Mouse (Mus musculus) natural killer cell, adult 2 months (primary cell): ENCODE data around the gene Rabepk.
"Not testable (repeated sequence)": the region's sequence is repeated elsewhere in the genome, so short reads cannot be mapped to it uniquely, and the experiment has no call there.

Experiments used
- DNase-seq, 2 experiments: peaks; one replicate each; pipeline ENCODE4 v3.0.0; 2022; ENCODE audit warnings: low spot score in 2 of 2

The Rabepk gene

DNA sequence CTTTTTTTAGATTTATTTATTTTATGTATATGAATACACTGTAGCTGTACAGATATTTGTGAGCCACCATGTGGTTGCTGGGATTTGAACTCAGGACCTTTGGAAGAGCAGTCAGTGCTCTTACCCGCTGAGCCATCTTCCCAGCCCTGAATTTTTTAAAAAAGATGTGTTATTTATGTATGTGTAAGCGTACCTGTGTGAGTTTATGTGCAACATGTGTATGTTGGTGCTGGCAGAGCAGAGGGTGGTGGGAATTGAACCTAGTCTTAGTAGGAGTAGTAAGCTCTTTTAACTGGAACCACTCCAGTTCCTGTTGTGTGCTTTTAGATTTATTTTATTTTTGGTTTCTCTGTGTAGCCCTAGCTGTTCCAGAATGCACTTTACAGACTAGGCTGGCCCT is 4.5 kb upstream of the Rabepk start:
- no peak for DNase-seq

DNA sequence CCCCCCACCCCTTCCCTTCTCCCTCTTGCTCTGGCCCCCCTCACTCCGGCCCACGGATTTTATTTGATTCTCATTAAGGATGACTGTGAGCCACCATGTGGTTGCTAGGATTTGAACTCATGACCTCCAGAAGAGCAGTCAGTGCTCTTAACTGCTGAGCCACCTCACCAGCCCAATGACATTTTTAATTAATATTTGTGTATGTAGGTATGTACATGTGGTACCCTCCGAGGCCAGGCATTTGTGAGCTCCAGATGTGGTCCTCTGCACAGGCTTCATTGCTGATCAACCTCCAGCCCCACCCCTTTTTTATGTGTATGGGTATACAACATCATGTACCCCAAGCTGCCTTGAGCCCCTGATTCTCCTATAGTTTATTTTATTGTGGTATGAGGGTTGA is 4.0 kb upstream of the Rabepk start:
- DNase-seq, result no peak

DNA sequence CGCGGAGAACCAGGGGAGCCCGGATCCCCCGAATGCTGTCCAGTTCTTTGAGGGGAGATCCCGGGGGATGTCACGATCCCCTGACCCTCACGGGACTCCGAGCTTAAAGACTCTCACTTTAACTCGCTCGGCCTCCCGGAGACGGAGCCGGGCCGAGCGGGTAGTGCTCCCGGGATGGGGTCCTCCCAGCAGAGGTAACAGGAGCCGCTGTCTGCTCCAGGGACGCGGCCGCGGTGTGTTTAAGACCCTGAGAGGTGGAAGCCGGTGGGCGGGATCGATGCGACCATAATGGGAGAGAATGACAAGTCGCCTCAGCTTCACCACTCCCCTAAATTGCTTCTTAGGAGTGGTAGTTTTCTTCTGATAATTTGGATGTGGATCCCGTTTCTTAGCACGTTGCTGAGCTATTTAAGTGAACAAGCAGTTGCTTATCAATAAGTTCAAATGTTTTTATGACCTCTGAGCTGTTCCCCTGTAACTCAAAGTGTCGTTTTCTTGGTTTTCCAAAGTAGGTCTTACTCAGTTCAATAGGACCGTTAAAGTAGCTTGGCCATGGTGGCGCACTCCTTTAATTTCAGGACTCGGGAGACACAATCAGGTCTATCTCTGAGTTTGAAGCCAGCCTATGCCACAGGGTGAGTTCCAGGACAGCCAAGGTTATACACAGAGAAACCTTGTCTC is 3.0 kb upstream of the Rabepk start:
- peak; percentile 39 to 43 for DNase-seq

DNA sequence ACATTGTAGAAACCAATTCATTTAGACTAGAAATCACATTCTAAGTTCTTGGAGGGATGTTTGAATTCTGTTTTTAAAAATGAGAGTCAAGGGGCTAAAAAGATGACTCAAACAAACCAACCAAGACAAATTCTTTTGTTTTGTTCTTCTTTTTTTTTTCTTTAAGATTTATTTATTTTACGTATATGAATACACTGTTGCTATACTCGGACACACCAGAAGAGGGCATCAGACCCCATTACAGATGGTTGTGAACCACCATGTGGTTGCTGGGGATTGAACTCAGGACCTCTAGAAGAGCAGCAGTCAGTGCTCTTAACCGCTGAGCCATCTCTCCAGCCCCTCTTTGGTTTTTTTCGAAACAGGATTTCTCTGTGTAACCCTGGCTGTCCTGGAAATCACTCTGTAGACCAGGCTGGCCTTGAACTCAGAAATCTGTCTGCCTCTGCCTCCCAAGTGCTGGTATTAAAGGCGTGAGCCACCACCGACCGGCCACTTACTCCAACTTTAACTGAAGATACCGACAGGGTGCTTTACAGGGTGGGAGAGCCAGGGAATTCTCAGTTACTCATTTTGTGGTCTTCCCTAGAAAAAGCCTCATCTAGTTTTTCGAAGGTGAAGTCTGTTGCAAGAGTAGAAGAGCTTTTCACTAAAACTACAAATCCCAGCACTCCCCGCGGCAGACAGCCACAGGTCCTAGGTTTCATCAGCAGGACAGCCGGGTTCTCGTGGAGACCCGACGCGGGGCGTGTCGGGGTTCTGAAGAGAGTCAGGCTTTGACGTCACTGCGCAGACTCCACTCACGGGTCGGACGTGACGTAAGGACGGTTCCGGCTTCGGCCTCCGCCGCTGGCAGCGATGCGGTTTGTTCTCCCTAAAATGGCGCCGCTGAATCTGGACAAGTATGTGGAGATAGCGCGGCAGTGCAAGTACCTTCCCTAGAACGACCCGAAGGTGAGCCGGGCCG is 2.1 kb upstream of the Rabepk start:
- DNase-seq, result peak; percentile 96 to 97

DNA sequence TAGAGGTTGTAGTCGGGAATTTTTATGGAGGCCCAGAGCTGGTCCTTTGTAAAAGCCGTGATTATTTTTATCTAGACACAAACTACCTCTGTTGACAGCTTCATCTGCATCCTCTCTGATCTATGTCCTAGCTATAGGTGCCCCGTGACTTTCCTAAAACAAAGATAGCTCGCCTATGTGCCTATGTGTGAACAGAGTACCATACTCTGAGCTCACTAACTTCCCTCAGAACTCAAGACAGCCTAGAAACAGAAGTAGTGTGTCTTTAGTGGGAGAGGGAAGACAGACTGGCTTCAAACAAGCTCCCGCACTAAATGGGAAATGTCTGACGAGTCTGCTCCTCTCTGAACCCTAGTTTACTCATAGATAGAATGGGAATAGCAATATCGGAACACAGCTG is 659 bp upstream of the Rabepk start:
- no peak for DNase-seq

DNA sequence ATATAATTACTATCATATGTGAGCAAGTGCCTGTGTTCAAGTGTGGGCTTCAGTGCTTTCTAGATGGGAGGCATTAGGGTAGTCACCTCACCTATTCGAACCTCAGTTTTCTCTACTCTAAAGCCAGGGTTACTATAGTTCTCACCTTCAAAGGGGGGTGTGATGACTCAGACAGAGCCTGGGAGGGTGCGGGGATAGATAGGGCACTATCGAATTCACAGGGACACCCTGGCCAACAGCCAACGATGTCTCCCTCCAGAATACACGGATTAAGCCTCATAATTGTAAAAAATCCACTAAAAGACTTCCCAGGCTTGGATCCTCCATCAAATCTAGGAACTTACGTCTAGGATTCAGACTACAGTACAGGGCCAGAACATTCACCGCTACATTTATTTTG is 4.3 kb downstream of the Rabepk start:
- no peak for DNase-seq

DNA sequence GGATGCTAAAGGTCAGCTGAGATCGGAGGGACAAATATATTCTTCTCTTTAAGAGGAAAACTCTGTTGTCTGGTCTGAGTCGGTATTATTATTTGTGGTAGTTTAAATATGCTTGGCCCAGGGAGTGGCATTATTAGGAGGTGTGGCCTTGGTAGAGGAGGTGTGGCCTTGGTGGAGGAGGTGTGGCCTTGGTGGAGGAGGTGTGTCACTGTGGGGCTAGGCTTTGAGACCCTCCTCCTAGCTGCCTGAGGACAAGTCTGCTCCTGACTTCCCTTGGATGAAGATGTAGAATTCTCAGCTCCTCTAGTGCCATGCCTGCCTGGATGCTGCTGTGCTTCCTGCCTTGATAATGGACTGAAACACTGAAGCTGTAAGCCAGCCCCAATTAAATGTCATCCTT is 5.2 kb downstream of the Rabepk start:
- DNase-seq, result no peak

DNA sequence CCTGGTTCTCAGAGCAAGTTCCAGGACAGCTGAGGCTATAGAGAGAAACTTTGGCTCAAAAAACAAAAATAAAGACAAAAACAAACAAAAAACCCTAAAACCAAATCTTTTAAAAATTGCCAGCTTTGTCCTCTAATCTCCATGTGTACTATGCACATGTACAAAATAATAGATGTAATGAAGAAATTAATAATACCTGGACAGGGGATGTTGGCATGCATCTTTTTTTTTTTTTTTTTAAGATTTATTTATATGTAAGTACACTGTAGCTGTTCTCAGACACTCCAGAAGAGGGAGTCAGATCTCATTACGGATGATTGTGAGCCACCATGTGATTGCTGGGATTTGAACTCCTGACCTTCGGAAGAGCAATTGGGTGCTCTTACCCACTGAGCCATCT is 7.2 kb downstream of the Rabepk start:
- not testable (repeated sequence) for DNase-seq

DNA sequence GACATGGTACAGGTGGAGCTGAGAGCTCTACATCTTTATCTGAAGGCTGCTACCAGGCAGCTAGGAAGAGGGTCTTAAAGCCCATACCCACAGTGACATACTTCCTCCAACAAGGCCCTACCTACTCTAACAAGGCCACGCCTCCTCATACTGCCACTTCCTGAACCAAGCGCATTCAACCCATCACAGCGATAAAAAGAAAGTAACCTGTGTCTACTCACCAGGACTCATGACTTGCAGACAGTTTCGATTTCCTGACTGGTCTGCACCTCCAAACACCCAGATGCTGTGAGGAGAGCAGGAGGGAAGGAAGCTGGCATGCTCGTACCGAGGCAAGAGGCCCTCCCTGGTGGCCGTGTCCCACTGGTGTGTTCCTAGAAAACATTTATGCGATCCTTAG is 9.4 kb downstream of the Rabepk start:
- peak; percentile 73 to 77 for DNase-seq

DNA sequence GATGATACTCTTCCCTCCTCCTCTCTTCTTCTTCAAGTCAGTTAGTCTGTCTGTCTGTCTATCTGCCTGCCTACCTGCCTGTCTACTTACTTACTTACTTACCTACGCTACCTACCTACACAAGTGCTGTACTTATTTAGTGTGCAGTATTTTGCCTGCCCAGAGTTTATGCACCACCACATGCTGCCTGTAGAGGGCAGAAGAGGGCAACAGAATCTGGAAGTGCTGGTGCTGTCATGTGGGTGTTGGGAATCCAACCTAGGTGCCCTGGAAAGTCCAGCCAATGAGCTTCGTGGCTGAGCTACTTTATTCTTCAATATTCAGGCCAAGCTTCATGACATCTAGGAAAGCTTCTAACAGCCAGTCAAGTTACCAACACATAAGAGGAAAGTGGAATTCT is 15.6 kb downstream of the Rabepk start:
- peak; percentile 48 to 65 for DNase-seq

DNA sequence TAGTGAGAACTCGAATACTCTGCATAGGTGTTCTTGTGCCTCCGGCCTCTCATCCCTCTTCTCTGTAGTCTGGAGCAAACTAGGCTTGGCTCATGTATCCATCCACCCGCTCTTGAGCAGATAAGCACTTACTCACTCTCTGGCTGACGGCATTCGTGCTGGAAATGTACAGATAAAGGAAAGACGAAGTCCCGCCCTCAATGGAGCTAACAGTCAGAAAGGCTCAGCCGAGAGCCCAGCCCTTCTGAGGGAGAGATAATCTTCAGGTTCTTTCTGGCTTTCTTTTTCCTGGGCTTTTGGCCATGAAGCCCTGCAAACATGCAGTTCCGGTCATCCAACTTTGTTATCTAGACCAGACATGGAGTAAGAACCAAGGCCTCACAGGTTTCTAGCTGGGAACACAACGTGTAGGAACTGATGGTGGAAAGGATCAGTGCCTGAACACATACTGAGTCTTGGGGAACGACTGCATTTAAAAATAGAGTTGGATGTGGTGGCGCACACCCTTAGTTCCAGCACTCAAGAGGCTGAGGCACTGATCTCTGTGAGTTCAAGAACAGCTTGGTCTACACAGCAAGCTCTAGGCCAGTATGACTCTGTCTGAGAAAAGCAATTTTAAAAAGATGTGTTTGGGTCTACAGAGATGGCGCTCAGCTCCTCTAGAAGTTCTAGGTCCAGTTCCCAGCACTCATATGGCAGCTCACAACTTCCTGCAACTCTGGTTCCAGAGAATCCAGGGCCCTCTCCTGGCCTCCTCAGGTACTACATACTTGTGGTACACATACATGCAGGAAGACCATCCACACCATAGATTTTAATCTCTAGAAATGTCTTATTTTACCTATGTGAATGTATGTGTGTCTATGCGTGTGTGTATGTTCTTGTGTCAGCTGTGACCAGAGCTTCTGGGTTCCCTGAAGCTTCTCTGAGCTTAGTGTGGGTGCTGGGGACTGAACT is 16.4 kb downstream of the Rabepk start:
- DNase-seq, result no peak

DNA sequence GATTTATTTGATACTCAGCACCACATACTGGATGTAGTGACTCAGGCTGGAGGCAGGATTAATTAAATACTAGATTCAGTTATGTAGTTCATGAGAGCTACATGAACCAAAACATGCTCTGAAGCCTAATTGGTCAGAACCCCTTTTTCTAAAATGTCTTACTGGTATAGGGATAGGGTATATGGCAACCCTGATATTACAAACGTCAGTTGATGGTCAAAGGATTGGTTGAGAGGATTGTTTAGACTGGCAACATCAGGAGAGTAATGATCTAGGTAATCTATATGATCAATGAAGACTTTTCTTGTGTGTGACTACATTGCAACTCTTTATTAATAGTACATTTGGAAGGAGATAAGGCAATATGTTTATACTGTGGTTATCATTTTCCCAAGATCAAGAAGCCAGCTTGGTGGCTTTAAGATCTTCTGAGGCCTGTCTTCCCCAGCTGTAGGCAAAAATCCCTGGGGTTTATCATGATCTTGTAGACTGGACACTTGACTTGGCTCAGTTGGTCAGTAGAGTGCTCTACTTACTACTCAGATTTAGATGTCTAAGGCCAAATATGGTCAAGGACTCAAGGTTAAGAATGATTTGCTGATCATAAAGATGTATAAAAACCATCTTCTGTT is 22.4 kb downstream of the Rabepk start:
- DNase-seq, result no peak

DNA sequence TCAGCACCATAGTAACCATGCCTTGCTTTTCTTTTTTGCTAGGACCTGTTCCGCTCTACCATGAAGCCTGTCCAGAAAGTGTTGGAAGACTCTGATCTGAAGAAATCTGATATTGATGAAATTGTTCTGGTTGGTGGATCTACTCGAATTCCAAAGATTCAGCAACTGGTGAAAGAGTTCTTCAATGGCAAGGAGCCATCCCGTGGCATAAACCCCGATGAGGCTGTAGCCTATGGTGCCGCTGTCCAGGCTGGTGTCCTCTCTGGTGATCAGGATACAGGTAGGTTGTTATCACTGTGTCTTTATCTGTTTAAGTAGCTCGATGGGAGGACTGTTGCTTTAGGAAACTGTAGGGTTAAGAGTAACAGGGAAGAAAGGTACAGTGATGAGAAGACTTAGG is 25.2 kb downstream of the Rabepk start:
- DNase-seq, result no peak

DNA sequence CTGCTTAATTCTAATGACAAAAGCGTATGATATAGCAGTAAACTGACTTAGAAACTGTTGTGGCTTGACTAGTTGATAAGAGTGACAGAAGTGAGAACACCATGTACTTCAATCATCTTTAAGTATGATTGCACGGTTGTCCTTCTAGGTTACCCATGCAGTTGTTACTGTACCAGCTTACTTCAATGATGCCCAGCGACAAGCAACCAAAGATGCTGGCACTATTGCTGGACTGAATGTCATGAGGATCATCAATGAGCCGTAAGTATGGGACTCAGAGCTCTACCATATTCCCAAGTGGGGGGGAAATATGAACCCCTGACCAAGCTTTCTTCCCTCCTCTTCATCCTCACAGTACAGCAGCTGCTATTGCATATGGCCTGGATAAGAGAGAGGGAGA is 26.0 kb downstream of the Rabepk start:
- DNase-seq, result no peak

DNA sequence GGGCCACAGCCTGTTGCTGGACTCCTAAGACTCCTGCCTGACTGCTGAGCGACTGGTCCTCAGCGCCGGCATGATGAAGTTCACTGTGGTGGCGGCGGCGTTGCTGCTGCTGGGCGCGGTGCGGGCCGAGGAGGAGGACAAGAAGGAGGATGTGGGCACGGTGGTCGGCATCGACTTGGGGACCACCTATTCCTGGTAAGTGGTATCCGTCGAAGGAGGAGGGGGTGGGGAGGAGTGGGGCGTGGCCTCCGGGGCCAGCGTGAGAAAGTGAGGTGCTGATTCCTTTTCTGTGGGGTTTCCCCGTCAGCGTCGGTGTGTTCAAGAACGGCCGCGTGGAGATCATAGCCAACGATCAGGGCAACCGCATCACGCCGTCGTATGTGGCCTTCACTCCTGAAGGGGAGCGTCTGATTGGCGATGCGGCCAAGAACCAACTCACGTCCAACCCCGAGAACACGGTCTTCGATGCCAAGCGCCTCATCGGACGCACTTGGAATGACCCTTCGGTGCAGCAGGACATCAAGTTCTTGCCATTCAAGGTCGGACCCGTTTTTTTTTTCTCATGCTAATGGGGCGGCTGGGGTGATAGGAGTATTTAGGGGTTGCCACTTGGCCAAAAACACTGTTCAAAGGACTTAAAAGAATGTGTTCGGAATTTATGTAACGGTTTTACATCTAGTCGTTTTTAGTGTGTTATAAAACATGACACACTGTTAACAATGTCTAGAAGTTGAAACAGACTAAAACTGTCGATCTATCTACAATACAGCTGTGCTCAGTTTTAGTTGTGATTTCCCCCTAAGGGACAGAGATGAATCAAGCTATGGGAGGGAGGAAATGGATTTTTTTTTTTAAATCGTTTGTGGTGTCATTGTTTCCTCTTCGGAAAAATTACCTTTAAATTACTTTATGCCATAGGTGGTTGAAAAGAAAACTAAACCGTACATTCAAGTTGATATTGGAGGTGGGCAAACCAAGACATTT is 27.2 kb downstream of the Rabepk start:
- peak; percentile 80 to 81 for DNase-seq

DNA sequence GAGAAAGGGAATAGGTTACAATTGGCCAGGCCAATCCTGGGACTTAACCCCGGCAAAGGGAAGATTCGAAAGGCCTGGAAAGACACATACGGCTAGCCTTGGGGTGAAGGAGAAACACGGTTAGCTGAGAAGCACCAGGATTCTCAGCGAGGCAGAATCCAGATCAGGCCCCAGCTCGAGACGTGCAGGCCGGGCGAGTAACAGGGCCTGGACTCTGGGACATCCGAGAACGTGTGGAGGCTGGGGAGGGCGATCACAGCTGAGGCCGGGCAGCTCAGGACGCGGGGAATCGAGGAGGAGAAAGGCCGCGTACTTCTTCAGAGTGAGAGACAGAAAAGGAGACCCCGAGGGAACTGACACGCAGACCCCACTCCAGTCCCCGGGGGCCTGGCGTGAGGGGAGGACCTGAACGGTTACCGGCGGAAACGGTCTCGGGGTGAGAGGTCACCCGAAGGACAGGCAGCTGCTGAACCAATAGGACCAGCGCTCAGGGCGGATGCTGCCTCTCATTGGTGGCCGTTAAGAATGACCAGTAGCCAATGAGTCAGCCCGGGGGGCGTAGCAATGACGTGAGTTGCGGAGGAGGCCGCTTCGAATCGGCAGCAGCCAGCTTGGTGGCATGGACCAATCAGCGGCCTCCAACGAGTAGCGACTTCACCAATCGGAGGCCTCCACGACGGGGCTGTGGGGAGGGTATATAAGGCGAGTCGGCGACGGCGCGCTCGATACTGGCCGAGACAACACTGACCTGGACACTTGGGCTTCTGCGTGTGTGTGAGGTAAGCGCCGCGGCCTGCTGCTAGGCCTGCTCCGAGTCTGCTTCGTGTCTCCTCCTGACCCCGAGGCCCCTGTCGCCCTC is 28.1 kb downstream of the Rabepk start, which contains the start of gene Hspa5:
Hspa5 (plus strand) TSS at position 603 of the 859 bp plus-strand sequence.
- peak; percentile 99 to 100 for DNase-seq

DNA sequence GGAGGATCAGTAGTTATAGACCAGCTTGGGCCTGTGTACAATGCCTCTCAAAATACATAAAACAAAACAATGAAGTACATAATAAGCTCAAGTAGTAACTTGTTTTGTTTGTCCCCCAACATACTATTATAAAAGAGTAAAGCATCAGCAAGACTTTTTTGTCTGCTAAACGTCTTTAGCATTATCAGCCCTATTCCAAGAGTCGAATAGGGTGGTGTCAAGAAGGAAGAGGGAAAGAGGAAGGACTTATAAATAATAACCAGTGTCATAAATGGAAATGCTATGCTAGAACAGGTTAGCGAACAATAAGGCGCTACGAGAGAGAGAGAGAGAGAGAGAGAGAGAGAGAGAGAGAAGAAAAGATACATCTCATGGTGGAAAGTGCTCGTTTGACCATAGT is 28.8 kb downstream of the Rabepk start:
- DNase-seq, result no peak

DNA sequence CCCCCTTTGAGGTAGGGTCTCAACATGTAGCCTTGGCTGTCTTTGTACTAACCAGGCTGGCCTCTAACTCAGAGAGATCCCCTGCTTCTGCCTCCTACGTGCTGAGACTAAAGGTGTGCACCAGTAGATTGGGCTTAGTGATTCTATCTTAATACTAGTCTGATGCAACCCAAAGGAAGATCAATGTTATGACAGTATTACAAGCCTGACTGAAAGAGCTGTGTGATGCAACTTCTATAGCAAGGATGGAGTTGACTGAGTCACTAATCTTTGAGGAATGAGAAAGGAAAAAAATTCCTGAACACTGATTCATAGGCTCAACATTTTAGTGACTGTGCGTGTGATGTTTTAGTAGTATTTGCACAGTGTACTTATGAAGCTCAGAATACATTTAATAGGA is 29.7 kb downstream of the Rabepk start:
- no peak for DNase-seq

DNA sequence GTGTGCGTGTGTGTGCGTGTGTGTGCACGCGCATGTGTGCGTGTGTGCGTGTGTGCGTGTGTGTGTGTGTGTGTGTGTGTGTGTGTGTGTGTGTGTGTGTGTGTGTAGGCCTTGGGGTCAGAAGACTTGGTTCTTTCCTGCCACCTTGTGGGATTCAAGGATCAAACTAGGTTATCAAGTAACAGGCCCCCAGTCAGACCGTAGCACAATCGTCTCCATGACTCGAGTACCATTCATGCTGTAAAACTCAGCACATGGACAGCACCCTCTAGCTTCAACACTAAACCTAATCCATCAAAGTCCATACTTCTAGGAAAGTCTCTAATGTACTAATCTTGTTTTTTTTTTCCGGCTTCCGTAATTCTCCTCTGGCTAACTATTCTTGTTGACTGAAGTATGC is 34.9 kb downstream of the Rabepk start:
- no peak for DNase-seq
